Mouse (Mus musculus) ES-E14 (cell line): ENCODE results near the gene H1fx.
A peak's percentile ranks its signal among the peaks of the same experiment; 100 is the strongest.

ENCODE experiments used
- HCFC1 ChIP-seq: IDR thresholded peaks from 2 replicates; pipeline ENCODE4 v1.6.1; 2012; ENCODE audit warnings: low read length, inconsistent platforms, borderline replicate concordance; ENCODE audit not compliant: insufficient read depth
- MAFK ChIP-seq: IDR thresholded peaks from 2 replicates; pipeline ENCODE4 v1.6.1; 2014; ENCODE audit warnings: mild to moderate bottlenecking, low read depth, low read length, inconsistent platforms; ENCODE audit not compliant: insufficient read depth
- ZC3H11A ChIP-seq: IDR thresholded peaks from 2 replicates; pipeline ENCODE4 v1.6.1; 2012; ENCODE audit warnings: low read depth, mild to moderate bottlenecking, inconsistent platforms, low read length, borderline replicate concordance
- ZNF384 ChIP-seq: IDR thresholded peaks from 2 replicates; pipeline ENCODE4 v1.6.1; 2012; ENCODE audit warnings: low read depth, low read length, inconsistent platforms

DNA sequence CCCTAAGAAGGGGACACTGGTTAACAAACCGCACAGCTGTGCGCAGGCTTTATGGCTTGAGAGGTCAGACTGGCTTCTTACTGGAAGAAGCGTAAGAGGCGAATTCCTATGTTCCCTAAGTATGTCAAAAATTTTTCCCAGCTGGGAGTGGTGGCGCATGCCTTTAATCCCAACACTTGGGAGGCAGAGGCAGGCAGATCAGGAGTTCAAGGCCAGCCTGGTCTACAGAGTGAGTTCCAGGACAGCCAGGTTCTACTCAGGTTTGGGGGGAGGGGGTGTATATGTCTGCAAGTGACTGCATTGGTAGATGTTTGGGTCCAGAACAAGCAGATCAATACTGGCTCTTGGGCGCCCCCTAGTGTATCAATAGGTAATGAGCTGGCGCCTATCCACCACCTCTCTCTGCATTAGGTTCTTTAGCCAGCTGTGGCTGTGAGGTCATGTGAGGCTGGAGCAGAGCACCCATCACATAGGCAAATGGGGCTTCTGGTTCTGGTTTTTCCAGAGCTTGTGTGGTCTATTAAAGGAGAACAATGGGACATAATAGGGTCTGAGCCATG, 16.3 kb upstream of the H1fx start:
- no peak for TF ChIP-seq ZNF384
- no peak for TF ChIP-seq HCFC1
- TF ChIP-seq ZC3H11A: 0 out of 2 replicates have a peak, but pooled peaks have one; percentile 31
- TF ChIP-seq MAFK: no peak
